Mouse (Mus musculus): Measurements from ENCODE around the gene Ube2e1.
A peak's percentile ranks its signal among the peaks of the same experiment; 100 is the strongest.
"Not testable (repeated sequence)": the region's sequence is repeated elsewhere in the genome, so short reads cannot be mapped to it uniquely, and the experiment has no call there.

Gene Ube2e1

GRCm38 (mm10) chr14:18240132-18240531, 91.5 kb downstream of the Ube2e1 start:
- DNase-seq, result no peak

- DNase-seq, result peak; percentile 100
Observed at GRCm38 (mm10) chr14:18238750-18239731, 92.6 kb downstream of the Ube2e1 start, which contains the start of gene Nr1d2. Gene Nr1d2 (minus strand): TSS chr14:18239127.

DNA sequence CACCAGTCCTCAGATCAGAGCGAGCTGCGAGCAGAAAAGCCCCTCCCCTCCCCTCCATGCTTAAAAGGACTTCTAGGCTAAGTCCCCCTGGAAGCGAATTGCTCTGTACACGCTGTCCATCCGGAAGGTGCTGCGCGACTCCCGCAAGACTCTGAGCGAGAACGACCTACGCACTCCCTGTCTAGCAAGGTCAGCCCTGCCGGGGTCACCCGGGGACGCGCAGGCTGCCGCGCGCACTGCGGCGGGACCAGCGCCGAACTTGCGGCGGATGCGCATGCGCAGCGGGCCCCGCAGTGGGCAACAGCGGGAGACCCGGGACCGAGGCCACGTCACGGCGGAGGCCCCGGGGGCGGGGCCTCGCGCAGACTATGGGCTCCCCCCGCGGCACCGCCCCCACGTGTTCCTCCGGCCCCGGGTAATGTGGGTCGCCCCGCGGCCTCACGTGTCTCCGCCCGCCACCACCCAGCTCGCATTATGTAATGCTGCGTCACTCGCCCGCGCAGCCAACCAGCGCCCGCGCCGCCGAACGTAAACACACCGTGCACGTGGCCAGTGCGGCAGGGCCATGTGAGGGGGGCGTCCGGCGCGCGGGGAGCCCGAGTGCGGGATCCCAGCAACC, 93.4 kb downstream of the Ube2e1 start:
- DNase-seq, result peak; percentile 99

DNA sequence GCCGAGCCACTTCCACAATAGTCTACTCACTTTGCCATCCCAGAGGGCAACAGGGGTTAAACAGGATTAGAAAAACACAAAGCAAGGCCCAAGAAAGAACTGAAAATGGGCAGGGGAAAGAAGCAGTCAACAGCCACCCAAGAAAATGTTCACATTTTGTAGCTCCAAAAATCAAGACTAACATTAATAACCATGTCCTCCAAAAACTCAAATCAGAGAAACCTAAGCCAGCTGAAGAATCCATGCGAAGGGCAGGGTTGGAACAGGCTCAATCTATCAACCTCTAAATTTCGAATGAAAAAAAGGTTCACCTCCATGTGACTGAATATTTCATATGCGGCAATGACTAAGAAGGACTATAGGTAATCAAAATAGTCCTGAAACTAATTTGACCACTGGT, 94.3 kb downstream of the Ube2e1 start:
- no peak for DNase-seq

- DNase-seq, result not testable (repeated sequence)
Observed at GRCm38 (mm10) chr14:18236496-18237235, 95.0 kb downstream of the Ube2e1 start.

DNA sequence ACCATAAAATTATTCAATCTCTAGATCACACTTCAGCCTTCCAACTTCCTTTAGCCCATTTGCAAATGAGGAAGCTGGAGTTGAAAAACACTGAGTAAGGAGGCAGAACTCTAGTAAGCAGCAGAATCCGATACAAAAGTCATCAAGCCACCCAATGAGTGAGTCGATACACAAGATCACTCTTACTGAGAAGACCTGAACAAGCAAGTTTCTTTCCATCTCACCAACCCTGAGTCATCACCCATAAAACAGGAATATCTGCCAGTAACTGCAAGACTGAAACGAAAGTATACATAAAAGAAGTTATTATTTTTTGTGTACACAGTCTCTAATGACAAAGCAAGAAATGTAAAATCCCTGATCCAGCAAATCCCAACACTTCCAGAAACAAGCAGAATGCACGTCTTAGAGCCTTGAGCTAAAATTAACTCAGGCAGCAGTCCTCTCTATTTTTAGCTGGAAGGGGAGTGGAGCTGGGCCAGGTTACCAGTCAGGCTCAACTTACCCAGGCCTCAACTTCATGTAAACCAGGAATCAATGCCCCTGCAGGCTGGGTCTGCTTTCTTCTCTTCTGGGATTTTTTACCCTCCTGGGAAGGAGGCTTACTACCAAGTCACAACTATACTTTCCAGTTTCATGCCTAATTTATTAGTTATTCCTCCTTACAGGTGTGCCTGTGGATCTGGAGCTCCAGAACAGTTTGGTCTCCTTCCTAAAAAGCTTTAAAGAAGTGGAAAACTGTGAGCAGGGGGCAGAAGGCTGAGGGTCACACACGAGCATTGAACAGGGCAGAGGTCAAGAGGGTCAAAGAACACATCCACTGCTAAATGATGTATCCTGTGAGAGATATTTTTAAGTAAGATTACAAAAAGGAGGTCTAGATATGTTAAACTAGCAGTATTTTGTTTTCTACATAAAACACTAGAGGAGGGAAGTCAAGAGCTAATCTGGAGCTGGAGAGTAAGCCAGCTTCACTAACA, 97.4 kb downstream of the Ube2e1 start:
- no peak for DNase-seq

DNA sequence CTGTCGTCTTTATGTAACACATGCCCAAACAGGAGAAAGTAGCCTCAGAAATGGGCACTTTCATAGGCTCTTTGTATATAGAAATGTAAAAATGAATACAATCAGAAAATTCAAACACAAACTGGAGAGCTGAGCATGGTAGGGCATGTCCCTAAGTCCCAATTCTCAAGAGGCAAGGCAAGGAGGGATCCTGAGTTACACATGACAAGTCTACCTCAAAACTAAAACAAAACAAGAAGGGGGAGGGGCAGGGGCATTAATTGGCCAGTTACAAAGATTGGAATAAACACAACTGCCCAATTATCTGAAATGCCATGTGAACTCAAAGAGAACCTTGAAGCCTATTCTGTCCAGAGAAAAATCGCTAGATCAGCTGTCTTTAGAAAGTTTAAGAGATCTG, 98.6 kb downstream of the Ube2e1 start:
- no peak for DNase-seq

Data from kidney, adult 11 months (tissue).